Mouse (Mus musculus) embryonic facial prominence, embryonic 10.5 days (tissue): ENCODE measurements at regions not wholly inside any gene's neighbourhood (a gene's known extent, or its start where the extent isn't known, plus 50 kb on each side); places are given as distances from the start of the nearest gene placed in this dataset.

Experiments used
- DNase-seq: peaks from one replicate; pipeline ENCODE4 v3.0.0-alpha.2; 2017; ENCODE audit warnings: low spot score
- H3K27ac ChIP-seq: fragments of 300-500 bp; sonication (generic); replicated peaks from 2 replicates; pipeline ENCODE4 v1.5.1; 2016; ENCODE audit warnings: mild to moderate bottlenecking
- H3K27me3 ChIP-seq: fragments of 300-500 bp; sonication (generic); replicated peaks from 2 replicates; pipeline ENCODE4 v1.6.1; 2016; ENCODE audit warnings: low read depth, mild to moderate bottlenecking; ENCODE audit not compliant: poor library complexity, severe bottlenecking
- H3K36me3 ChIP-seq: fragments of 300-500 bp; sonication (generic); replicated peaks from 2 replicates; pipeline ENCODE4 v1.6.1; 2016; ENCODE audit warnings: mild to moderate bottlenecking, moderate library complexity
- H3K4me1 ChIP-seq: fragments of 300-500 bp; sonication (generic); 2 replicates; pipeline ENCODE4 v1.6.1; 2016
- H3K4me3 ChIP-seq: fragments of 300-500 bp; sonication (generic); 2 replicates; pipeline ENCODE4 v1.5.1; 2016; ENCODE audit warnings: mild to moderate bottlenecking, moderate library complexity
- H3K9me3 ChIP-seq: fragments of 300-500 bp; sonication (generic); 2 replicates; pipeline ENCODE4 v1.6.1; 2016; ENCODE audit warnings: mild to moderate bottlenecking
- WGBS: fragments of 180-500 bp; shearing (Covaris S2); methylation state at CpG from one replicate; pipeline ENCODE4 v1.1.7; 2016; 5-methylcytosine and 5-hydroxymethylcytosine counted together

GRCm38 (mm10) chr6:59556668-59557310 lies 130.7 kb upstream of the Gprin3 start:
- no peak overlapping the region for H3K27ac ChIP-seq
- H3K4me1 ChIP-seq: no peaks in the 10 kb centered on the region
- WGBS: 80% methylated on average over 1 of the region's 1 CpGs
- H3K4me3 ChIP-seq: no peak overlapping the region
- DNase-seq: no peak
- no peaks in the 10 kb centered on the region for H3K36me3 ChIP-seq
- H3K9me3 ChIP-seq: no peaks in the 10 kb centered on the region
- H3K27me3 ChIP-seq: no peaks in the 10 kb centered on the region

- 66% methylated on average over 2 of the region's 2 CpGs for WGBS
- no peak for DNase-seq
- no peaks in the 10 kb centered on the region for H3K4me1 ChIP-seq
Measured at GRCm38 (mm10) chr6:59537025-59537424, 110.9 kb upstream of the Gprin3 start.

GRCm38 (mm10) chr6:59524940-59525265 lies 98.8 kb upstream of the Gprin3 start:
- no peaks in the 10 kb centered on the region for H3K4me1 ChIP-seq
- 77% methylated on average over 1 of the region's 1 CpGs for WGBS
- H3K27ac ChIP-seq: no peak overlapping the region
- no peaks in the 10 kb centered on the region for H3K36me3 ChIP-seq
- H3K9me3 ChIP-seq: no peaks in the 10 kb centered on the region
- no peak for DNase-seq
- no peaks in the 10 kb centered on the region for H3K27me3 ChIP-seq
- H3K4me3 ChIP-seq: no peak overlapping the region

More at GRCm38 (mm10) chr6:59537025-59537424, 110.9 kb upstream of the Gprin3 start:
- no peaks in the 10 kb centered on the region for H3K9me3 ChIP-seq
- H3K36me3 ChIP-seq: no peaks in the 10 kb centered on the region
- H3K4me3 ChIP-seq: no peak overlapping the region
- H3K27ac ChIP-seq: no peak overlapping the region
- no peaks in the 10 kb centered on the region for H3K27me3 ChIP-seq

- Histone ChIP-seq H3K4me3 (no peak overlapping the region), H3K4me1 (no peaks in the 10 kb centered on the region), H3K27me3 (no peaks in the 10 kb centered on the region), H3K36me3 (no peaks in the 10 kb centered on the region), H3K27ac (no peak overlapping the region), H3K9me3 (no peaks in the 10 kb centered on the region)
- no peak for DNase-seq
- WGBS: 91% methylated on average over 1 of the region's 1 CpGs
Measured at GRCm38 (mm10) chr6:59524095-59524939, 98.2 kb upstream of the Gprin3 start.

GRCm38 (mm10) chr6:59522960-59523359 lies 96.9 kb upstream of the Gprin3 start:
- H3K36me3 ChIP-seq: no peaks in the 10 kb centered on the region
- no peaks in the 10 kb centered on the region for H3K27me3 ChIP-seq
- no peak for DNase-seq
- H3K4me3 ChIP-seq: no peak overlapping the region
- H3K27ac ChIP-seq: no peak overlapping the region
- no peaks in the 10 kb centered on the region for H3K4me1 ChIP-seq
- no peaks in the 10 kb centered on the region for H3K9me3 ChIP-seq

GRCm38 (mm10) chr6:59500818-59501217 lies 74.7 kb upstream of the Gprin3 start:
- Histone ChIP-seq H3K4me3 (no peak overlapping the region), H3K27me3 (no peaks in the 10 kb centered on the region), H3K4me1 (no peaks in the 10 kb centered on the region), H3K36me3 (no peaks in the 10 kb centered on the region), H3K9me3 (no peaks in the 10 kb centered on the region), H3K27ac (no peak overlapping the region)
- 59% methylated on average over 1 of the region's 1 CpGs for WGBS
- DNase-seq: no peak

GRCm38 (mm10) chr6:59498800-59499199 lies 72.7 kb upstream of the Gprin3 start:
- WGBS: 64% methylated on average over 1 of the region's 1 CpGs
- H3K9me3 ChIP-seq: no peaks in the 10 kb centered on the region

GRCm38 (mm10) chr6:59498079-59498478 lies 72.0 kb upstream of the Gprin3 start:
- H3K4me1 ChIP-seq: no peaks in the 10 kb centered on the region
- WGBS: 36% methylated on average over 7 of the region's 7 CpGs
- H3K9me3 ChIP-seq: no peaks in the 10 kb centered on the region
- H3K27me3 ChIP-seq: no peaks in the 10 kb centered on the region
- no peaks in the 10 kb centered on the region for H3K36me3 ChIP-seq
- H3K4me3 ChIP-seq: no peak overlapping the region
- DNase-seq: peak; percentile 54
- H3K27ac ChIP-seq: no peak overlapping the region

More at GRCm38 (mm10) chr6:59498800-59499199, 72.7 kb upstream of the Gprin3 start:
- Histone ChIP-seq H3K36me3 (no peaks in the 10 kb centered on the region), H3K27me3 (no peaks in the 10 kb centered on the region), H3K4me1 (no peaks in the 10 kb centered on the region), H3K27ac (no peak overlapping the region), H3K4me3 (no peak overlapping the region)
- no peak for DNase-seq

- no peaks in the 10 kb centered on the region for H3K27me3 ChIP-seq
- no peaks in the 10 kb centered on the region for H3K36me3 ChIP-seq
- no peak for DNase-seq
- 85% methylated on average over 3 of the region's 3 CpGs for WGBS
- H3K9me3 ChIP-seq: no peaks in the 10 kb centered on the region
- H3K4me3 ChIP-seq: no peak overlapping the region
- H3K4me1 ChIP-seq: no peaks in the 10 kb centered on the region
- H3K27ac ChIP-seq: no peak overlapping the region
Measured at GRCm38 (mm10) chr6:59489001-59489575, 63.0 kb upstream of the Gprin3 start.

GRCm38 (mm10) chr6:59488386-59488785 lies 62.3 kb upstream of the Gprin3 start:
- no peak for DNase-seq
- H3K27ac ChIP-seq: no peak overlapping the region
- H3K9me3 ChIP-seq: no peaks in the 10 kb centered on the region
- H3K27me3 ChIP-seq: no peaks in the 10 kb centered on the region
- no peak overlapping the region for H3K4me3 ChIP-seq
- H3K36me3 ChIP-seq: no peaks in the 10 kb centered on the region
- 85% methylated on average over 1 of the region's 1 CpGs for WGBS
- no peaks in the 10 kb centered on the region for H3K4me1 ChIP-seq

- no peak for DNase-seq
- Histone ChIP-seq H3K36me3 (no peaks in the 10 kb centered on the region), H3K27ac (no peak overlapping the region), H3K4me3 (no peak overlapping the region), H3K4me1 (no peaks in the 10 kb centered on the region), H3K9me3 (no peaks in the 10 kb centered on the region), H3K27me3 (no peaks in the 10 kb centered on the region)
- WGBS: 93% methylated on average over 3 of the region's 3 CpGs
Measured at GRCm38 (mm10) chr6:59484004-59484403, 57.9 kb upstream of the Gprin3 start.

- H3K4me3 ChIP-seq: no peak overlapping the region
- H3K4me1 ChIP-seq: no peaks in the 10 kb centered on the region
- 17% methylated on average over 3 of the region's 3 CpGs for WGBS
- H3K27ac ChIP-seq: no peak overlapping the region
- peak; percentile 49 for DNase-seq
- no peaks in the 10 kb centered on the region for H3K9me3 ChIP-seq
- H3K36me3 ChIP-seq: no peaks in the 10 kb centered on the region
- no peaks in the 10 kb centered on the region for H3K27me3 ChIP-seq
Measured at GRCm38 (mm10) chr6:59483587-59483986, 57.5 kb upstream of the Gprin3 start.
